Mouse (Mus musculus) left cerebral cortex, postnatal 36 days (tissue): Measurements from ENCODE around the gene Fmr1nb. TPM values are rescaled to one million over a fixed set of nuclear protein-coding genes. Genes with fewer than 3 reads are reported as not detected.
"Not testable (repeated sequence)": the region's sequence is repeated elsewhere in the genome, so short reads cannot be mapped to it uniquely, and the experiment has no call there.

Experiments used
- DNase-seq, 2 experiments: peaks; one replicate each; pipeline ENCODE4 v3.0.0; 2021 to 2022; ENCODE audit warnings: low spot score in 2 of 2, mixed read lengths in 1 of 2
- intact Hi-C: fragments of 180-260 bp; cut with DNase I; formaldehyde crosslinking; loops from one replicate; pipeline ENCODE4 v1.15.1; 2025
- total RNA-seq, 2 experiments: library from RNA; stranded (reverse); gene quantifications; 2 replicates each; pipeline ENCODE4 v1.2.3; 2021

The Fmr1nb gene
- under 1 TPM in 1 of 2 experiments, not detected in 1; 0.49 TPM for total RNA-seq

GRCm38 (mm10) chrX:68761606-68762005 is at the start of gene Fmr1nb:
Gene Fmr1nb (plus strand): TSS chrX:68761839.
- intact Hi-C loops, result no loop called here
- no peak for DNase-seq

- intact Hi-C loops, result no loop called here
- no peak for DNase-seq
Observed at GRCm38 (mm10) chrX:68736902-68737301, 24.7 kb upstream of the Fmr1nb start.

GRCm38 (mm10) chrX:68740088-68740487 is 21.6 kb upstream of the Fmr1nb start:
- no peak for DNase-seq
- intact Hi-C loops, result no loop called here

- intact Hi-C loops, DNase-seq: not testable (repeated sequence)
Observed at GRCm38 (mm10) chrX:68820449-68820848, 58.8 kb downstream of the Fmr1nb start.

GRCm38 (mm10) chrX:68821059-68821458 is 59.4 kb downstream of the Fmr1nb start, which contains the start of gene Gm14698:
Gene Gm14698 (plus strand): TSS chrX:68821093.
- peak in 1 of 2 experiments; percentile 5 for DNase-seq
- intact Hi-C loops, result not testable (repeated sequence)

- intact Hi-C loops, result loop anchor here (10.0 kb wide), 1 partner anchor 1495 kb away; no protein-coding TSS in a partner anchor
- no peak for DNase-seq
Observed at GRCm38 (mm10) chrX:68839548-68840444, 78.2 kb downstream of the Fmr1nb start.

Other genes starting within 250 kb of the Fmr1nb start
- 10 to 100 TPM; 59.7 to 78.8 TPM for gene Fmr1, start 83.3 kb upstream of the Fmr1nb start, total RNA-seq
- gene Gm14698, start 59.3 kb downstream of the Fmr1nb start, total RNA-seq, result under 1 TPM; 0.42 to 0.68 TPM
- not detected for gene Gm6812, start 131.2 kb downstream of the Fmr1nb start, total RNA-seq